10 mouse cellular contexts compared by ENCODE assay signal in the genomic region with DNA sequence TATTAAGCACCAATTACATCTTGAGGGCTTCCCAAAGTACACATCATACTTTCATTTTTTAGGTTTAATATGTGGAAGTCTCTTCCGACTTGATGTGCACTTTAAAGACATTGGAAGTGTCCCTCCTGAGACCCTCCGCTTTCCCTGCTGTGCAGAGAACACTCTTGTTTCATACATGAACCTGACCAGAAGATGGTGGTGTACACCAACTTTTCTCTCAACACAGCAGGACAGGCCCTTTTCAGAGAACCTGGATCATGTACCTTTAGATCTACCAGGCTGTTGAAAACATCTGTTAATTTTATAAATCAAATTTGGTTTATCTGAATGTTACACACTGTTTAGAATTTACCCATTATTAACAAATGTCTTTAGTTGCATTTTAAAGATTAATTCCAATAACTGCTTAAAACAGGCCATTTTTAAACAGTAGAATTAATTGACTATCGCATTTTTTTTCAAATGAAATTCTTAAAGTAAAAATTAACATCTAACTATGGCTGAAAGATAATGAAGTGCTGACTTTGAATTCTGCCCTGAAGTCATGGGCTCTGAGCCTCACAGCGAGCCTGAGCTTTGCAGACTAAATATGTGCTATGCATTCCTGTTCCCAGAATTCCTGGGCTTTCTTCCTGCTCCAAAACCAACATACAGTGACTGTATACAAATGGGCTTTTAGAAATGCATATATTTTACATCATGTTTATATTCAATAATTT.
DNase-seq lines count a peak whose midpoint lies in the region; TF ChIP-seq lines count a peak whose summit lies in the region.
"Had no signal": no experiment of that assay in that cellular context is flagged by ENCODE, and none has a peak within 500 bp of the region (broad histone marks: within the 10 kb centered on the region; RNA-seq: fewer than 3 reads in every experiment).

No protein-coding gene starts in this region.

- H3K4me3 ChIP-seq in kidney, adult 2 months (ENCODE audit: insufficient read depth, low read depth, low read length): no peak overlapping the region
- H3K4me3 ChIP-seq in CH12.LX (replicated peaks in 1 of 3; ENCODE audit: low read depth in 2 of 3, low read length in 2 of 3, poor library complexity in 1 of 3): no peak overlapping the region
- H3K4me3 ChIP-seq: embryonic facial prominence, embryonic 13.5 days had no signal

- no peaks in the 10 kb centered on the region for H3K79me2 ChIP-seq in CH12.LX (replicated peaks; ENCODE audit: control insufficient read depth, extremely low read depth, insufficient read depth, poor library complexity, severe bottlenecking)

- dilution Hi-C loops in CH12.LX (cut with MboI; ENCODE audit: extremely low pct_ligation_motif_present, extremely low pct_unique_long_range_greater_than_20kb, low sequenced_read_pairs): no loop called here

- TF ChIP-seq RAD21 in CH12.LX (IDR thresholded peaks at IDR 0.05; ENCODE audit: low read depth, low read length): peak; percentile 58

- no peak overlapping the region for H3K9ac ChIP-seq in CH12.LX (ENCODE audit: insufficient read depth, low read depth)
- H3K9ac ChIP-seq: embryonic facial prominence, embryonic 13.5 days had no signal

- no peak; the same call in 1 of the 2 replicates for TF ChIP-seq CTCF in kidney, adult 2 months (conservative IDR thresholded peaks at IDR 0.05; ENCODE audit: insufficient read depth, insufficient read length, low read depth, low read length)
- peak in 1 of 2 experiments; percentile 54; a peak in 2 of 4 replicates for TF ChIP-seq CTCF in CH12.LX (conservative IDR thresholded peaks at IDR 0.05 in 1 of 2, IDR thresholded peaks at IDR 0.05 in 1 of 2; ENCODE audit: low read depth in 2 of 2, low read length in 2 of 2)

- in situ Hi-C loops in CH12.LX (cut with MboI; ENCODE audit: low pct_ligation_motif_present, low pct_unique_long_range_greater_than_20kb, low sequenced_read_pairs): loop anchor here (25.0 kb wide), 1 partner anchor 568 kb away; the partner anchor contains the start of gene Tmco5

- no peaks in the 10 kb centered on the region for H3K4me1 ChIP-seq in kidney, adult 2 months (ENCODE audit: control insufficient read depth, insufficient read depth, low read length)
- peaks cover 3 to 4% of the 10 kb centered on the region in 2 experiments; a peak in 3 of 4 replicates for H3K4me1 ChIP-seq in CH12.LX (ENCODE audit: control insufficient read depth in 1 of 2, insufficient read depth in 2 of 2)

- no peak overlapping the region for H3K27ac ChIP-seq in kidney, adult 2 months (ENCODE audit: insufficient read depth, low read depth, low read length)
- H3K27ac ChIP-seq in CH12.LX (ENCODE audit: insufficient read depth, low read depth): no peak overlapping the region
- H3K27ac ChIP-seq: embryonic facial prominence, embryonic 13.5 days had no signal

- no peaks in the 10 kb centered on the region for H3K36me3 ChIP-seq in kidney, adult 2 months (ENCODE audit: control insufficient read depth, insufficient read depth, low read length)
- no peaks in the 10 kb centered on the region for H3K36me3 ChIP-seq in CH12.LX (replicated peaks in 1 of 2; ENCODE audit: control insufficient read depth in 1 of 2, insufficient read depth in 1 of 2, low read length in 1 of 2)
- H3K36me3 ChIP-seq: embryonic facial prominence, embryonic 13.5 days had no signal

- DNase-seq in cerebellum, postnatal 14 days: peak; percentile 35 to 37
- no peak for DNase-seq in cerebellum, adult 8-10 months
- DNase-seq in kidney, adult 2 months: peak; percentile 12
- DNase-seq in kidney, postnatal 14 days: no peak
- no peak for DNase-seq in CH12.LX (ENCODE audit: extremely low read depth)
- DNase-seq in induced T-regulatory cell, adult 2 months (ENCODE audit: low read depth): peak; percentile 37
- no peak for DNase-seq in right cerebral cortex, postnatal 25 days
- no peak for DNase-seq in lung, postnatal 10 days
- DNase-seq: gastrocnemius, postnatal 14 days had no signal

- H3K4me2 ChIP-seq in CH12.LX (ENCODE audit: insufficient read depth, low read depth, poor library complexity, severe bottlenecking): no peak overlapping the region
- H3K4me2 ChIP-seq: embryonic facial prominence, embryonic 13.5 days had no signal

- no peak for TF ChIP-seq EP300 in CH12.LX (IDR thresholded peaks at IDR 0.05; ENCODE audit: low read length)

- 78% methylated on average over 4 of the region's 4 CpGs for WGBS in kidney, adult 2 months

- no peak for TF ChIP-seq POLR2A in kidney, adult 2 months (IDR thresholded peaks at IDR 0.05; ENCODE audit: low read depth, low read length)
- TF ChIP-seq POLR2A in CH12.LX (IDR thresholded peaks at IDR 0.05; ENCODE audit: low read depth, low read length): no peak

- H3K27me3 ChIP-seq in kidney, adult 2 months (replicated peaks; ENCODE audit: control insufficient read depth, insufficient read depth, low read length): no peaks in the 10 kb centered on the region
- no peaks in the 10 kb centered on the region for H3K27me3 ChIP-seq in CH12.LX (replicated peaks)
- H3K27me3 ChIP-seq: embryonic facial prominence, embryonic 13.5 days had no signal

- H3K9me3 ChIP-seq in CH12.LX (replicated peaks; ENCODE audit: low read length): no peaks in the 10 kb centered on the region
- H3K9me3 ChIP-seq: embryonic facial prominence, embryonic 13.5 days had no signal

TF ChIP-seq in CH12.LX, 34 proteins besides CTCF, POLR2A, EP300 and RAD21:
- TF ChIP-seq JUND (conservative IDR thresholded peaks at IDR 0.05; ENCODE audit: low read depth, low read length): no peak
- TF ChIP-seq SMC3 (IDR thresholded peaks at IDR 0.05; ENCODE audit: low read depth, low read length): peak; percentile 6; the same call in 1 of the 2 replicates

Comparison
In these comparisons a context has a peak if more than half of its experiments do, and no peak if none do; other contexts are left out.
1. DNase-seq: peak in cerebellum, postnatal 14 days (2 of 2), kidney, adult 2 months (single experiment) and induced T-regulatory cell, adult 2 months (single experiment); none in cerebellum, adult 8-10 months (single experiment), kidney, postnatal 14 days (single experiment), CH12.LX (single experiment), right cerebral cortex, postnatal 25 days (single experiment) and lung, postnatal 10 days (single experiment).